Mouse (Mus musculus): Measurements from ENCODE around the gene Tgfbr1. TPM values are rescaled to one million over a fixed set of nuclear protein-coding genes. Genes with fewer than 3 reads are reported as not detected.
"Not testable (repeated sequence)": the region's sequence is repeated elsewhere in the genome, so short reads cannot be mapped to it uniquely, and the experiment has no call there.

Tgfbr1 gene
- total RNA-seq, 1 experiment from 2014 or later = 34.1 TPM

GRCm38 (mm10) chr4:47332812-47333343 is 20.1 kb upstream of the Tgfbr1 start:
- no peak for ATAC-seq (replicated peaks in 1 of 2; ENCODE audit: insufficient read depth in 1 of 2, low FRiP score in 2 of 2, low TSS enrichment in 1 of 2, low read depth in 1 of 2, poor library complexity in 2 of 2, severe bottlenecking in 2 of 2)

GRCm38 (mm10) chr4:47333541-47333940 is 19.5 kb upstream of the Tgfbr1 start:
- no peak for ATAC-seq (replicated peaks in 1 of 2; ENCODE audit: insufficient read depth in 1 of 2, low FRiP score in 2 of 2, low TSS enrichment in 1 of 2, low read depth in 1 of 2, poor library complexity in 2 of 2, severe bottlenecking in 2 of 2)

GRCm38 (mm10) chr4:47336941-47337600 is 16.0 kb upstream of the Tgfbr1 start:
- ATAC-seq (replicated peaks in 1 of 2; ENCODE audit: insufficient read depth in 1 of 2, low FRiP score in 2 of 2, low TSS enrichment in 1 of 2, low read depth in 1 of 2, poor library complexity in 2 of 2, severe bottlenecking in 2 of 2) = no peak

GRCm38 (mm10) chr4:47342632-47343031 is 10.4 kb upstream of the Tgfbr1 start:
- ATAC-seq (replicated peaks in 1 of 2; ENCODE audit: insufficient read depth in 1 of 2, low FRiP score in 2 of 2, low TSS enrichment in 1 of 2, low read depth in 1 of 2, poor library complexity in 2 of 2, severe bottlenecking in 2 of 2) = no peak

- ATAC-seq (replicated peaks in 1 of 2; ENCODE audit: insufficient read depth in 1 of 2, low FRiP score in 2 of 2, low TSS enrichment in 1 of 2, low read depth in 1 of 2, poor library complexity in 2 of 2, severe bottlenecking in 2 of 2) = no peak
These were observed 6.0 kb upstream of the Tgfbr1 start for GRCm38 (mm10) chr4:47347022-47347421.

GRCm38 (mm10) chr4:47349759-47350158 is 3.3 kb upstream of the Tgfbr1 start:
- ATAC-seq (replicated peaks in 1 of 2; ENCODE audit: insufficient read depth in 1 of 2, low FRiP score in 2 of 2, low TSS enrichment in 1 of 2, low read depth in 1 of 2, poor library complexity in 2 of 2, severe bottlenecking in 2 of 2) = no peak

GRCm38 (mm10) chr4:47351386-47352049 is 1.5 kb upstream of the Tgfbr1 start:
- peak; percentile 44 to 63; a peak in 3 of 4 replicates for ATAC-seq (replicated peaks in 1 of 2; ENCODE audit: insufficient read depth in 1 of 2, low FRiP score in 2 of 2, low TSS enrichment in 1 of 2, low read depth in 1 of 2, poor library complexity in 2 of 2, severe bottlenecking in 2 of 2)

GRCm38 (mm10) chr4:47352061-47352661 is 861 bp upstream of the Tgfbr1 start:
- ATAC-seq (replicated peaks in 1 of 2; ENCODE audit: insufficient read depth in 1 of 2, low FRiP score in 2 of 2, low TSS enrichment in 1 of 2, low read depth in 1 of 2, poor library complexity in 2 of 2, severe bottlenecking in 2 of 2) = no peak

- no peak for ATAC-seq (replicated peaks in 1 of 2; ENCODE audit: insufficient read depth in 1 of 2, low FRiP score in 2 of 2, low TSS enrichment in 1 of 2, low read depth in 1 of 2, poor library complexity in 2 of 2, severe bottlenecking in 2 of 2)
These were observed 542 bp downstream of the Tgfbr1 start for GRCm38 (mm10) chr4:47353416-47354111.

- no peak for ATAC-seq (replicated peaks in 1 of 2; ENCODE audit: insufficient read depth in 1 of 2, low FRiP score in 2 of 2, low TSS enrichment in 1 of 2, low read depth in 1 of 2, poor library complexity in 2 of 2, severe bottlenecking in 2 of 2)
These were observed 1.3 kb downstream of the Tgfbr1 start for GRCm38 (mm10) chr4:47354304-47354703.

GRCm38 (mm10) chr4:47362662-47363061 is 9.6 kb downstream of the Tgfbr1 start:
- no peak for ATAC-seq (replicated peaks in 1 of 2; ENCODE audit: insufficient read depth in 1 of 2, low FRiP score in 2 of 2, low TSS enrichment in 1 of 2, low read depth in 1 of 2, poor library complexity in 2 of 2, severe bottlenecking in 2 of 2)

- no peak for ATAC-seq (replicated peaks in 1 of 2; ENCODE audit: insufficient read depth in 1 of 2, low FRiP score in 2 of 2, low TSS enrichment in 1 of 2, low read depth in 1 of 2, poor library complexity in 2 of 2, severe bottlenecking in 2 of 2)
These were observed 10.1 kb downstream of the Tgfbr1 start for GRCm38 (mm10) chr4:47363134-47363533.

- ATAC-seq (replicated peaks in 1 of 2; ENCODE audit: insufficient read depth in 1 of 2, low FRiP score in 2 of 2, low TSS enrichment in 1 of 2, low read depth in 1 of 2, poor library complexity in 2 of 2, severe bottlenecking in 2 of 2) = no peak
These were observed 15.7 kb downstream of the Tgfbr1 start for GRCm38 (mm10) chr4:47368717-47369116.

- ATAC-seq (replicated peaks in 1 of 2; ENCODE audit: insufficient read depth in 1 of 2, low FRiP score in 2 of 2, low TSS enrichment in 1 of 2, low read depth in 1 of 2, poor library complexity in 2 of 2, severe bottlenecking in 2 of 2) = no peak
These were observed 25.7 kb downstream of the Tgfbr1 start for GRCm38 (mm10) chr4:47378716-47379115.

GRCm38 (mm10) chr4:47382426-47382825 is 29.4 kb downstream of the Tgfbr1 start:
- ATAC-seq (replicated peaks in 1 of 2; ENCODE audit: insufficient read depth in 1 of 2, low FRiP score in 2 of 2, low TSS enrichment in 1 of 2, low read depth in 1 of 2, poor library complexity in 2 of 2, severe bottlenecking in 2 of 2) = no peak

- ATAC-seq (replicated peaks in 1 of 2; ENCODE audit: insufficient read depth in 1 of 2, low FRiP score in 2 of 2, low TSS enrichment in 1 of 2, low read depth in 1 of 2, poor library complexity in 2 of 2, severe bottlenecking in 2 of 2) = not testable (repeated sequence)
These were observed 38.9 kb downstream of the Tgfbr1 start for GRCm38 (mm10) chr4:47391926-47392325.

GRCm38 (mm10) chr4:47396251-47396650 is 43.2 kb downstream of the Tgfbr1 start:
- no peak for ATAC-seq (replicated peaks in 1 of 2; ENCODE audit: insufficient read depth in 1 of 2, low FRiP score in 2 of 2, low TSS enrichment in 1 of 2, low read depth in 1 of 2, poor library complexity in 2 of 2, severe bottlenecking in 2 of 2)

Measured in hematopoietic stem cell, adult 5-6 weeks (primary cell).